Mouse (Mus musculus) heart, postnatal 10 days (tissue): Measurements from ENCODE around the gene Uox. TPM values are rescaled to one million over a fixed set of nuclear protein-coding genes. Genes with fewer than 3 reads are reported as not detected.

Experiments used
- DNase-seq, 2 experiments: peaks; one replicate each; pipeline ENCODE4 v3.0.0; 2021
- intact Hi-C: fragments of 180-260 bp; cut with DNase I; formaldehyde crosslinking; loops from one replicate; pipeline ENCODE4 v1.15.1; 2025
- total RNA-seq, 2 experiments: library from RNA; stranded (reverse); gene quantifications; 2 replicates each; pipeline ENCODE4 v1.2.3; 2021

The Uox gene
- total RNA-seq, 2 experiments from 2014 or later = not detected

DNA sequence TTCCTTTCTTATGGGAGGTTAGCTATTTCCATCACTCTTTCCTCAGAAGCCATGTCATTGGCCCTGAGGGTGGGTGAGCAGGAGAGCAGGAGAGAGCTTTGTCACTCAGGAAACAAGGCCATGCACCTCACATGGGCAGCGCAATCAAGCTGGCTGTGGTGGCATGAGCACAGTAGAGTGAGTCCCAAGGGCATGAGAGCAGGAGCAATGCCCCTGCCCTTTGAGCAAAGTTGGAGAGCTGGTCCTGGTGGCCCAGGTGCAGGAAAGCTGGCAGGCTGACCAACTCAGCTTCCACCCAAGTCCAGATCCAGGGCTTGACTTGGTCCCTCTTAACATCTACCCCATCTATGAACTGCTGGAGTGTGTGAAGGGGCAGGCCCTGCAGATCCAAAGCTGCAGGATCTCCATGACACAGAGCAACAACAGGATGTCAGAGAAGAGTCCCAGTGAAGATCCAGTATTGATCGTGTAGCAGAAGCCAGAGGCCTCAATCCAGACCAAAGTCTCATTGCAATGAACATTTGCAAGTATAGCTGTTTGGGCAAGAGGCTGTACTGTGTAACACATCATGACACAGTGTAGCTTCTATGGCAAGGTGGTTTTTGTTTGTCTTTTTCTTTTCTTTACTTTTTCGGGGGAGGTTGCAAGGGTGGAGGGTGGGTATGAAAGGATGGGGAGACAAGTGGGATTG is 10.0 kb downstream of the Uox start:
- no peak for DNase-seq
- intact Hi-C loops = no loop called here

DNA sequence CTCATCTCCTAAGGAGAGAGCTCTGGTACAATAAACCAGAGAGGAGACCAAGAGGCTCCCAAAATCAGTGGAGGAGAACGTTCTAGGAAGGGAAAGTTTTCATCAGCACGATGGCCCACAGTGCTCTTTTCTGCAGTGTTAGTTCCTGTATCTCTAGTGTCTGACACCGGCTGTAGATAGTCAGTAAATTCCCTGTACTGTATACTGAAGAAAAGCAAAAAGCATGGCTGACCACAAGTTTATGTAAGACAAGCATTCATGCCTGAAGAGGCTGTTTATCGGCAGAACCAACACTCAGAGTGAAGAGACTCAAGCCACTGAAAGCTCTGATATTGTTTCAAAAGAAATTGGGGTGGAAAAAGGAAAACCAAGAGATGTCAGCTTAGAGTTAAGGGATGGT is 13.3 kb downstream of the Uox start:
- DNase-seq = no peak
- intact Hi-C loops = no loop called here

- DNase-seq = no peak
- intact Hi-C loops = no loop called here
Observed at GRCm38 (mm10) chr3:146583908-146584307, 13.7 kb downstream of the Uox start.

DNA sequence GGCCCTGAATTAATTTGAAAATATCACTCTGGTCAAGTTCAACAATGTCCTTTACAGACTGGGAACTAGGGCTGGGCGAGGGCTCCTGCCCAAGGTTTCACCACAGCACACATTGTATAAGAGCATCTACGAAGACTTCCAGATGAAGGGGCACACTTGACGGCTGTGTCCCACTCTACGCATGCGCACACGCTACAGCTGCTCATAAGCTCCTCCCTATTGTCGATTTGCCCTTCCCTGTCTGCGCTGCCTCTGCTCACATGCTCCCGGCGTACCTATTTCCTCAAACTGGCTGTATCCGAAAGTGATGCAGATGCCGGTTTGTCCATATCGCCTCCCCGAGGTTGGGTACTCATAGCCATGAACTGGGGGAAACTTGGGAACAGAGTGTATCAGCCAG is 16.4 kb downstream of the Uox start:
- intact Hi-C loops = no loop called here
- no peak for DNase-seq

DNA sequence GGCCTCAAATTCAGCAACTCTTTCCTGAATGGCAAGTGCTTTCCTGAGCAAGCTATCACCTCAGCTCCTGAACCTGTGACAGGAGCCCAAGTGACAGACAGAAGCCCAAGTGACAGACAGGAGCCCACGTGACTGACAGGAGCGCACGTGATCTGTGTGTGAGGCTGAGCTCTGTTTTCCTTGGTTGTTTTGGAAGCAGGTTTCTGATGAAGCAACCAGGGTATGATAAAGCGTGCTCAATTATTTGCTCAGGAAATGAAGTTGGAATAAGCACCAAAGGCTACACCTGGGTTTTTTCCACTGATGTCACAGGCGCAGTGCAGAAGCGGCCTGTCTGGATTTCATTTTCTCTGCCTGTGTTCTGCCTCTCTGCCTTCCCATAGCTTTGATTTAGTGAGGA is 19.3 kb downstream of the Uox start:
- DNase-seq = no peak
- intact Hi-C loops = no loop called here

DNA sequence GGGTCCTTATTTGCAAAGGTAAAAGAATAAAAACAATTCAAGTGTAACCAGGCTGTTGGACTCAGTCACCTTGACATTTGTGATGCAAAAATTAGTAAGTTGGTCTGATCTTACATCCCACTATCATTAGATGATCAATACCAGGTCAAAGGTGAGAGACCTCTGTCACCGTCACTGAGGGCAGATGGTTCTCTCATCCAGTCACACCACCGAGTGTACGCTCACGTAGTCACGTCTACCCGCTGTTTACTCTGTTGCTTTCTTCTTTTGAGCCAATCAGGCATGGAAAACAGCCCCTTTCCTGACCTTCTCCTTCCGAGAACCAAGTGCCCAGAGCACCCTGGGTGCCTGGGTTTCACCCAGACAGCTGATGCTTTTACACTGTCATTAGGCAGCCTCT is 20.9 kb downstream of the Uox start:
- no peak for DNase-seq
- intact Hi-C loops = no loop called here

GRCm38 (mm10) chr3:146591601-146592000 is 21.4 kb downstream of the Uox start:
- no peak for DNase-seq
- intact Hi-C loops = no loop called here

- intact Hi-C loops = no loop called here
- DNase-seq = peak in 1 of 2 experiments; percentile 10
Observed at GRCm38 (mm10) chr3:146595440-146595839, 25.2 kb downstream of the Uox start.

DNA sequence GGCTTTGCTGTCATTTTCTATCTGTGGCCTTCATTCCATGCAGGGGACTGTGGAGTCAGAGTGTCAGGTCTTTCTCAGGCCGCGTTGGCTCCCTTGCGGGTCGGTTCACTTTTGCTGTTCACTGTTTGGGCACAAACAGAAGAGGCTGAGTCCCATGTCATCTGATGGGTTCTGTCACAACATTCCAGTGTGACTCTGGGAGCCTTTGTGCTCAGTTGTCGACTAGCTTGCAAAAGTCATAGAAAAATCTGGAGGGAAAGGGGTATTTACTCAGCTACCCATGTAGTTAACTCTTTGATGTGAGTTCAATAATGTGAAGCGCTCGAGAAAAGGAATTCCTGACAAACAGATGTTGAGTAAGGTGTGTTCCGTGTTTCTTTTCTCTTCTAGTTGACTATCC is 26.2 kb downstream of the Uox start:
- no peak for DNase-seq
- intact Hi-C loops = no loop called here

GRCm38 (mm10) chr3:146596864-146597263 is 26.6 kb downstream of the Uox start:
- intact Hi-C loops = no loop called here
- no peak for DNase-seq

DNA sequence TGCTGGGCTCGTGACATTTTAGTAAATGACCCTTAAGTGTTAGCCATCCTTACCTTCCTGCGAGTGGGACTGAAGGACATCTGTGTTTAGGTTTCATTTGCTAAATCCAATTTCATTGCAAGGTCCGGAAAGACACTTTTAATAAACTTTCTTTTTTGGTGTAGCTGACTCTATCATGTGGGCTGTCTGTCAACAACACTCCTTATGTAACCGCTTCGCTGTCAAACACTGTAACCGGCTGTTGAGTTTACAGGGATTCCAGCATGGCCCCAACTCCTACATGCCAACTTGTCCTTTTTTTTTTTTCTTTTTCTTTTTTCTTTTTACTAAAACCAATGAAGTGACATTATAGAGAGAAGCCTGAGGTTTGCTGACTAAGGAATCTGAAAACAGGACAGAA is 28.2 kb downstream of the Uox start:
- no peak for DNase-seq

GRCm38 (mm10) chr3:146599198-146599900 is 29.1 kb downstream of the Uox start:
- DNase-seq = peak in 1 of 2 experiments; percentile 7
- intact Hi-C loops = no loop called here

More for the DNA sequence above, 28.2 kb downstream of the Uox start:
- intact Hi-C loops = no loop called here

DNA sequence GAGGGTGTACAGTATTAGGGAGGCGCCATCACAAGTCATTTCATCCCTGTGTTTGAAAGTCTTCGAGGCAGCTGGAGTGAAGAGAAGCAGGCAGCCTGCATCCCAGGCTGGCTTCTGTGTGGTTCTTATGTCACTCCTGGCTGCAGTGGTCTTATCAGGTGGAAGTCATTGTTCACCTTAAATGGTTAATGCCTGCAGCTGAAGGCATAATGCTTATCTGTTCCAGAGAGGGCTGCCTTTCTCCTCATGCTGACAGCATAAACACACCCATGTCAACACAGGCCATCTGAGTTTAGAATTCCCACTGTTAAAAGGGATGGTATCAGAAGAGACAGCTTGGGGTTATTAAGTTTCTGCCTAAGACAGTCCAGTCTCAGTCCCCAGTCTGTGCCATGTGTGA is 31.0 kb downstream of the Uox start:
- DNase-seq = peak in 1 of 2 experiments; percentile 12
- intact Hi-C loops = no loop called here

- DNase-seq = no peak
- intact Hi-C loops = no loop called here
Observed at GRCm38 (mm10) chr3:146602531-146602930, 32.3 kb downstream of the Uox start.

DNA sequence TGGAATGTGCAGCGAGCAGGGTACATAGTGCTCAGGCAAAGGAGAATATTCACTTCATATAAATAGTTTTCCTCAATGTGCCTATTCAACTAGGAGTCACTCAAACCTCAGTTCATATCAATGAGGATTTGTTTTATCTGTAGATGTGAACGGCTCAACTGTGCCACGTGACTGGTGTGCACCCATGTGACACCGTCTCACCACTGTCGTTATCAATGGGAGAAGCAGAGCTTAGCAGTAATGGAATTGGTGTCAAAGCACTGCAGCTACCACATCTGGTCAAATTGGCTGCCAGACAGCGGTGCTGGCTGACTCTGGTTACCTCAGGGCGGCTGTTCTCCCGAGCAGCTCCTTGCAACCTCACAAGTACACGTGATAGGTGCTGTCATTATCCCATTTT is 34.4 kb downstream of the Uox start:
- intact Hi-C loops = no loop called here
- no peak for DNase-seq

DNA sequence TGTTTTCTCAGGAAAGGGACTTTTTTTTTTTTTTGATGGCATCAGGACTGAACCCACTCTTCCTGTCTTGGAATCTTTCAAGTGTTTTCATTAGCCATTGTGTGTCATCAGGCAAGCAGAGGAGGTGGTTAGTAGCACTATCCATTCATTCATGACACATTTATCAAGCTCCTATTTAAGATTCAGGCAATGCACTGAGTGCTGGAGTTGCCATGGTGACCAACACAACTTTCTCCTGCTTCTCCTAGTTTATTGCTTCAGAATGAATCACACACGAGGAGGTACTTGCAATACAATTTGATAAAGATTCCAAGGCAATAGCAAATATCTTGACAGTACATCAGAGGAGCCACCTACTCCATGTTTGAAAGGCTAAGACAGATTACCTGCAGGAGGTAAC is 37.1 kb downstream of the Uox start:
- DNase-seq = no peak
- intact Hi-C loops = no loop called here

DNA sequence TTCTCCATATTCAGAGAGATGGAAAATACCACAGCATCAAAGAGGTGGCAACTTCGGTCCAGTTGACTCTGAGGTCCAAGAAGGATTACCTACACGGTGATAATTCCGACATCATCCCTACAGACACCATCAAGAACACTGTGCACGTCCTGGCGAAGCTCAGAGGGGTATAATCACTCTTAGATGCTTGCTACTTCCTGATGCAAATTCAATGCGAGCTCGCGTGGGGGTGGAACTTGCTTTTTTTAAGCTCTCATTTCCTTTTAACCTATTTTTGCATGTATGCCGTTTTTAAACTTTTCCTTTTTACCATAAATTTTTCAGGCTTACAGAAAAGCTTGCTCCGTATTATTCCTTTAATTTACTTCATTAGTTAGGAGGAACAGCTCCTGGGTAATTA is 40.1 kb downstream of the Uox start:
- intact Hi-C loops = no loop called here
- no peak for DNase-seq

- intact Hi-C loops = no loop called here
- no peak for DNase-seq
Observed at GRCm38 (mm10) chr3:146611261-146611660, 41.0 kb downstream of the Uox start.

DNA sequence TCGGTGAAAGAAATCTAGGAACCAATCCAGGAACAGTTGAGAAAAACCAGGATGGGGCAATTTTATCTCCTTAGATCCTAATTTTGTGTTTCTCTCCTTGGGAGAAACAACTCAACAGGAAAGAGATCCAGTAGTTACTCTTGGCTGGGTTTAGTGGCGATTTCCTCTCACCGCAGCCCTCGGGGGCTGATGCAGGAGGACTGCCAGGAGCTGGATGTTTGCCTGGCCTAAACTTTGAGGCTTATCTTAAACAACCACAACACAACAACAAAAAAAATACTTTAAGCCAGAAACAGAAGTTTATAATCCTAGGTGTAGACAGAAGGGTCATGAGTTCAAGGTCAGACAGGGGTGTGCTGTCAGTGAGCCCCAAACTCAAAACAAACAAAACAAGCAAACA is 41.6 kb downstream of the Uox start:
- intact Hi-C loops = no loop called here
- peak; percentile 27 to 51 for DNase-seq

DNA sequence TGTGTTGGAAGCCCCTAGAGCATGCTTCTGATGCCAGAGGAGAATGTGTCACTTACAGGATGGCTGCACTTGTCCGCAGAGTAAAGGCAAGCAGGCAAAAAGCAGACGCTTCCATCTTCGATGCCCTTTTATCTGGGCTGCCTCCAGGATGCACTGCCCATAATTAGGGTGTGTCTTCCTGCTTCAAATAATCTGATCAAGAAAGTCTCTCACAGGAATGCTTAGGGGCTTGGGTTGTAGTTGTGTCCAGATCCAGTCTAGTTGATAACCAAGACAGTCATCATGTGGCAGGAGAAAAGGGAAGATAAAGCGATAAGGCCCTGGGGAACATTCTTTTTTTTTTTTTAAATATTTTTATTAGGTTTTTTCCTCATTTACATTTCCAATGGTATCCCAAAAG is 45.3 kb downstream of the Uox start, which contains the start of gene Dnase2b:
TSS of gene Dnase2b (minus strand) at position 101 of the 400 bp plus-strand sequence.
- intact Hi-C loops = no loop called here

DNA sequence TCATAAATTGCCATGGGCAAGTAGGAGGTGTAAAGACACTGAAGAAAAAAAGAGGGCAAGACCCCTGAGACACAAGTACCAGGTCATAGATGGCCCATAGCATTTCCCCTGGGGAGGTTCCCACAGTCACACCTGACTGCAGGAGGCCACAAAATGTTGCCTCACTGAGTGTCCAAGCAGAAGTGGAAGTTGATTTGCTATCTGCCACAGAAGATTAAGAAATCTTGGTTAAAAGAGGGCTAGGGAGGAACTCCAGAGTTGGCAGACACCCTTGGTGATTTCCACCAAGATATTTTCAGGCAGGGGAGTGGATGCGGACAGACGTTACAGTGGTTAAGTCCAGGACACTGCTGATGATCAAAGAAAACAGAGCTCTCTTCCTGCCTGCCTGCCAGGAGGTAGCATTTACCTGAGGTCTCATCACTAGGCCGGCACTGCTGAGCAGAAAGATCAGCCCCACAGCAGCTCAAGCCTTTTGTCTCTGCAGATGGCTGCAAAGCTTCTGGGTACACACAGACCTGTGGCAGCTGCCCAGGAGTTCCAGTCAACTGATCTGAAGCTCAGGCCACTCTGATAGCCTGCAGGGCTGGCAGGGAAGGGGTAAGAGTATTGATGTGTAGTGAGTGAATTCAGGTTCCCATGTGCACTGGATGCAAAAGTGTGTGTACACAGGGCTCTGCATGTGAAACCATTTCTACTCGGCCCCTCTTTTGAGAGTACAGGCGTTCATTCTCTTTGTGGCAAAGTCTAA is 46.5 kb downstream of the Uox start:
- DNase-seq = no peak
- intact Hi-C loops = no loop called here

More for the DNA sequence above, 45.3 kb downstream of the Uox start, which contains the start of gene Dnase2b:
- DNase-seq = no peak

GRCm38 (mm10) chr3:146617946-146618345 is 47.7 kb downstream of the Uox start:
- intact Hi-C loops = no loop called here
- no peak for DNase-seq
